Mouse (Mus musculus) heart, adult 18-20 months (tissue): ENCODE measurements around the gene Kdm1a. TPM values are rescaled to one million over a fixed set of nuclear protein-coding genes. Genes with fewer than 3 reads are reported as not detected.

ENCODE experiments used
- DNase-seq, 2 experiments: peaks; one replicate each; pipeline ENCODE4 v3.0.0; 2021 to 2022; ENCODE audit warnings: mixed read lengths in 1 of 2
- total RNA-seq, 2 experiments: library from RNA; stranded (reverse); gene quantifications; 2 replicates each; pipeline ENCODE4 v1.2.3; 2021

Gene Kdm1a
- total RNA-seq, 2 experiments from 2014 or later = 28.2 to 30.6 TPM

GRCm38 (mm10) chr4:136605756-136606485, 3.4 kb upstream of the Kdm1a start:
- DNase-seq = no peak

DNA sequence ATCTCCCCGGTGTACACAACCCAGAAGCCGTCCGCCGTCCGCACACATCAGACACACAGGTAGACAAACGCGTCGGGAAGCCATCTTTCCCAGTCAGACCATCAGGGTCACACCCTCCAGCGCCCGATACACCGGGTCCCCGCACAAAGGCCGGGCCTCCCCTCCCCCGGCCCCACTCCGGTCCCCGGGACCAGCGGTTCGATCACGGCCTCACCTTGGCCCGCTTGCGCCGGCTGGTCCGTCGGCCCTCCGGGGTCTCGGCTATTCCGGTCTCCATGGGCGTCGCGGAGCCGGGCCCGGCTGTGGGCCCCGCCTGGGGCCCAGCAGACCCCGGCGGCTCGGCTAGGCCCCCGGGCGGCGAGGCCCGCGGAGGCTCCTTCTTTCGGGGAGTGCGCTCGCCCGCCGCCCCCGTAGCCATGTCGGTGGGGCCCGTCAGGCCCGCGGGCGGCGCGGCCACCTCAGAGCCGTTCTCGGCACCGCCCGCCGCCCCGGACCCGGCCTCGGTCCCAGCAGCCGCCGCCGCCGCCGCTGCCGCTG, 437 bp downstream of the Kdm1a start:
- peak; percentile 36 to 61 for DNase-seq

GRCm38 (mm10) chr4:136601476-136601875, 1.0 kb downstream of the Kdm1a start:
- DNase-seq = peak; percentile 46 to 66

GRCm38 (mm10) chr4:136600536-136600935, 2.0 kb downstream of the Kdm1a start:
- no peak for DNase-seq

GRCm38 (mm10) chr4:136599869-136600268, 2.7 kb downstream of the Kdm1a start:
- no peak for DNase-seq

GRCm38 (mm10) chr4:136598268-136598876, 4.2 kb downstream of the Kdm1a start:
- DNase-seq = no peak

- no peak for DNase-seq
These were observed 7.3 kb downstream of the Kdm1a start for GRCm38 (mm10) chr4:136595221-136595620.

- DNase-seq = no peak
These were observed 8.5 kb downstream of the Kdm1a start for GRCm38 (mm10) chr4:136594006-136594405.

- DNase-seq = no peak
These were observed 10.4 kb downstream of the Kdm1a start for GRCm38 (mm10) chr4:136592111-136592510.

- DNase-seq = no peak
These were observed 14.5 kb downstream of the Kdm1a start for GRCm38 (mm10) chr4:136588003-136588402.

DNA sequence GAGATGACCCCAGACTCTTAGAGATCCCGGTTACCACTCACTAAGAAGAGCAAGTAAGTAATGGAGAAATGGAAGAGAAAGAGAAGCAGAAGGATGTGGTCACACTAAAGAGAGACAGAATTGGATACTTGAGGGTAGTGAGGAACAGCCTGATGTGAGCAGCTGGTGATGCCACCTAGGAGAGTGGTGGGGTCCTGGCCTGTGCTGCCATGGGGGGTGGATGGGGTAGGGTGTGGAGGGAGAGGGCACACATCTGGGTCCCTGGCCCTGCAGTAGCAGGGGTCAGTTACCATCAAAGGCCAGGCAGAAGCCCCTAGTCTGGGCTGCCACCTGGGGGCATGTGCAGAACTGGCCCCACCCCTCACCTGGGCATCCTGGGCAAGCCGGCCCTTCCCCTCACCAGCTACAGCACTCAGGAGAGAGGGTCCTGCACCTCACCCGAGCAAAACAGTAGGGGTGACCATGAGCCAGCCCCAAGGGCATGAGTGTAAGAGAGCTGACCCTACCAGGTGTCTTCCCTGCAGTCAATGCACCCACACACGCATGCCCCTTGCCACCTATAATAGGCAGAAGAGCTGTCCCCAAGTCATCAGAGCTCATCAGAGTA, 15.2 kb downstream of the Kdm1a start:
- no peak for DNase-seq

GRCm38 (mm10) chr4:136581885-136582284, 20.6 kb downstream of the Kdm1a start:
- DNase-seq = no peak

GRCm38 (mm10) chr4:136569998-136570397, 32.5 kb downstream of the Kdm1a start:
- DNase-seq = no peak

GRCm38 (mm10) chr4:136568629-136569028, 33.9 kb downstream of the Kdm1a start:
- no peak for DNase-seq

- DNase-seq = no peak
These were observed 39.8 kb downstream of the Kdm1a start for GRCm38 (mm10) chr4:136562755-136563154.

- DNase-seq = no peak
These were observed 42.1 kb downstream of the Kdm1a start for GRCm38 (mm10) chr4:136560270-136560991.

- no peak for DNase-seq
These were observed 42.8 kb downstream of the Kdm1a start for GRCm38 (mm10) chr4:136559690-136560089.

- DNase-seq = no peak
These were observed 44.9 kb downstream of the Kdm1a start for GRCm38 (mm10) chr4:136557638-136558037.

DNA sequence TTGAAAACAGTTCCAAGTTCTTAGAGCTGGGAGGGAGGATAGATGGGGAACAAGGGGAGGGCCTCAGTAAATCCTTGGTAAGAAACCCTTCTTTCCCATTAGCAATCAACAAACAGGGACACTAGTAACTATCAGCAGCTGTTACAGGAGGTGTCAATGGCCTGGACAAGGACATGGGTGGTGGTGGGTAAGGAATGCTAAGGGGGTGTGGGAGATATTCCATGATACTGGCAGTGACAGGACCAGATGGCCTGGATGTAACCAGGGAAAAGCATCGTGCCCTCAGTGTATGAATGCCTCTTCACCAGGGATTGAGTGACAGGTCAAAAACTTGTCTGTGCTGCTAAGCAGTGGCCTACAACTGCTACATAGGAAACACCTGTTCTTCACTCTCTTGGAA, 49.4 kb downstream of the Kdm1a start:
- no peak for DNase-seq

- DNase-seq = peak in 1 of 2 experiments; percentile 26
These were observed 54.1 kb downstream of the Kdm1a start for GRCm38 (mm10) chr4:136548381-136548801.

GRCm38 (mm10) chr4:136547721-136548120, 54.8 kb downstream of the Kdm1a start:
- no peak for DNase-seq

- no peak for DNase-seq
These were observed 56.1 kb downstream of the Kdm1a start for GRCm38 (mm10) chr4:136546279-136547045.
